Mouse (Mus musculus) erythroblast, embryonic 14.5 days (primary cell): ENCODE results near the gene Fsd1.

ENCODE experiments used
- GATA1 ChIP-seq: IDR thresholded peaks from 2 replicates; pipeline ENCODE4 v1.6.1; 2012; ENCODE audit warnings: low read length, inconsistent platforms, mixed read lengths
- TAL1 ChIP-seq: IDR thresholded peaks from 3 replicates; pipeline ENCODE4 v1.6.1; 2012; ENCODE audit warnings: low read length, inconsistent platforms, mixed read lengths

GRCm38 (mm10) chr17:56020400-56021084 is 34.2 kb downstream of the Fsd1 start:
- TF ChIP-seq TAL1 (no peak), GATA1 (no peak)
